In genomic region chr10:81173132-81173531, GRCm38 (mm10) we compare ENCODE assay signal across 8 mouse cellular contexts. TPM values are rescaled to one million over a fixed set of nuclear protein-coding genes. Genes with fewer than 3 reads are reported as not detected.
DNase-seq lines count a peak whose midpoint lies in the region; ATAC-seq lines count a peak whose summit lies in the region.

No protein-coding gene starts in this region.

- no peaks in the 10 kb centered on the region for H3K27me3 ChIP-seq in hindbrain, embryonic 15.5 days

- H3K36me3 ChIP-seq in hindbrain, embryonic 15.5 days: peaks cover 7% of the 10 kb centered on the region

- WGBS in hindbrain, embryonic 15.5 days: 3% methylated on average over 21 of the region's 21 CpGs

- intact Hi-C loops in left cerebral cortex, postnatal 10 days (cut with DNase I): no loop called here

- H3K27ac ChIP-seq in hindbrain, embryonic 15.5 days (replicated peaks): peak overlapping the region; percentile 90

- H3K4me3 ChIP-seq in hindbrain, embryonic 15.5 days: peak overlapping the region; percentile 13; the same call in 1 of the 2 replicates

- ATAC-seq in activated CD4-positive, CD25-positive, alpha-beta regulatory T cell, adult 4 months: peak; percentile 24
- peak; percentile 5; the same call in 1 of the 2 replicates for ATAC-seq in hindbrain, embryonic 15.5 days (ENCODE audit: low FRiP score, low read depth)
- ATAC-seq in megakaryocyte, adult 5-6 weeks (ENCODE audit: poor library complexity, severe bottlenecking): peak; percentile 42

- peak overlapping the region; percentile 40; the same call in 1 of the 2 replicates for H3K9ac ChIP-seq in hindbrain, embryonic 15.5 days

- H3K4me1 ChIP-seq in hindbrain, embryonic 15.5 days (replicated peaks): peaks cover 59% of the 10 kb centered on the region

- H3K4me2 ChIP-seq in hindbrain, embryonic 15.5 days: peak overlapping the region; percentile 49

- no peaks in the 10 kb centered on the region for H3K9me3 ChIP-seq in hindbrain, embryonic 15.5 days

- DNase-seq in cerebellum, postnatal 25 days: peak; percentile 89 to 92
- DNase-seq in frontal cortex, postnatal 36 days (ENCODE audit: low spot score in 2 of 2): peak; percentile 82 to 85
- peak; percentile 76 to 87 for DNase-seq in left cerebral cortex, postnatal 10 days (ENCODE audit: extremely low spot score in 1 of 2, low spot score in 2 of 2)
- DNase-seq in right cerebral cortex, adult 18-20 months: peak; percentile 87
- peak; percentile 92 for DNase-seq in thymus, postnatal 4 days

RNA-seq across cellular contexts. Expression of gene Eef2, which starts 3.3 kb away (rescaled TPM):
- polyA plus RNA-seq in activated CD4-positive, CD25-positive, alpha-beta regulatory T cell, adult 4 months (2017; shearing (Covaris generic)): 1,000 to 10,000 TPM in 1 of 2 experiments, 100 to 1,000 TPM in 1; 933 to 1,303 TPM
- polyA plus RNA-seq in hindbrain, embryonic 15.5 days (2015; fragmentation: Nextera tagmentation; extraction: Ambion mirVana): 532 and 536 TPM in 2 replicates
- 1,000 to 10,000 TPM; 1,077 to 1,083 TPM for total RNA-seq in left cerebral cortex, postnatal 10 days (2021)
- total RNA-seq in megakaryocyte, adult 5-6 weeks (2015): 394 and 408 TPM in 2 replicates
- 983 and 1,066 TPM in 2 replicates for total RNA-seq in megakaryocyte, adult 5-6 weeks (2017)

RNA-seq across cellular contexts. Expression of gene Pias4, which starts 5.4 kb away (rescaled TPM):
- polyA plus RNA-seq in activated CD4-positive, CD25-positive, alpha-beta regulatory T cell, adult 4 months (2017; shearing (Covaris generic)): 10 to 100 TPM; 17.6 to 23.8 TPM
- polyA plus RNA-seq in hindbrain, embryonic 15.5 days (2015; fragmentation: Nextera tagmentation; extraction: Ambion mirVana): 52.2 and 61.2 TPM in 2 replicates
- 10 to 100 TPM; 24.3 to 25.8 TPM for total RNA-seq in left cerebral cortex, postnatal 10 days (2021)
- 10.1 and 13.7 TPM in 2 replicates for total RNA-seq in megakaryocyte, adult 5-6 weeks (2015)
- 12.9 and 13.3 TPM in 2 replicates for total RNA-seq in megakaryocyte, adult 5-6 weeks (2017)

RNA-seq across cellular contexts. Expression of gene Dapk3, which starts 9.7 kb away (rescaled TPM):
- 1 to 10 TPM; 4.1 to 4.9 TPM for polyA plus RNA-seq in activated CD4-positive, CD25-positive, alpha-beta regulatory T cell, adult 4 months (2017; shearing (Covaris generic))
- 69.7 and 70.1 TPM in 2 replicates for polyA plus RNA-seq in hindbrain, embryonic 15.5 days (2015; fragmentation: Nextera tagmentation; extraction: Ambion mirVana)
- total RNA-seq in left cerebral cortex, postnatal 10 days (2021): 10 to 100 TPM; 64.1 to 72.7 TPM
- 9.8 and 12.7 TPM in 2 replicates for total RNA-seq in megakaryocyte, adult 5-6 weeks (2015)
- total RNA-seq in megakaryocyte, adult 5-6 weeks (2017): 27.5 and 36.6 TPM in 2 replicates

RNA-seq across cellular contexts. Expression of gene 4930442H23Rik, which starts 10.5 kb away (rescaled TPM):
- polyA plus RNA-seq in activated CD4-positive, CD25-positive, alpha-beta regulatory T cell, adult 4 months (2017; shearing (Covaris generic)): not detected
- polyA plus RNA-seq in hindbrain, embryonic 15.5 days (2015; fragmentation: Nextera tagmentation; extraction: Ambion mirVana): 0.13 and 0.31 TPM in 2 replicates
- total RNA-seq in left cerebral cortex, postnatal 10 days (2021): not detected
- total RNA-seq in megakaryocyte, adult 5-6 weeks (2015): not detected in 2 replicates
- total RNA-seq in megakaryocyte, adult 5-6 weeks (2017): not detected in 2 replicates

RNA-seq across cellular contexts. Expression of gene Nmrk2, which starts 28.7 kb away (rescaled TPM):
- under 1 TPM in 1 of 2 experiments, not detected in 1; 0.17 TPM for polyA plus RNA-seq in activated CD4-positive, CD25-positive, alpha-beta regulatory T cell, adult 4 months (2017; shearing (Covaris generic))
- polyA plus RNA-seq in hindbrain, embryonic 15.5 days (2015; fragmentation: Nextera tagmentation; extraction: Ambion mirVana): 0.10 TPM in 1 of 2 replicates, not detected in the other
- total RNA-seq in left cerebral cortex, postnatal 10 days (2021): not detected
- total RNA-seq in megakaryocyte, adult 5-6 weeks (2015): not detected in 2 replicates
- total RNA-seq in megakaryocyte, adult 5-6 weeks (2017): not detected in 2 replicates

Comparison
In these comparisons a context has a peak if more than half of its experiments do, and no peak if none do; other contexts are left out.
1. Peak in every context shown above with its lines: DNase-seq, ATAC-seq, H3K4me3 ChIP-seq and H3K27ac ChIP-seq.